Mouse (Mus musculus): Measurements from ENCODE around the gene Gm7138.

DNA sequence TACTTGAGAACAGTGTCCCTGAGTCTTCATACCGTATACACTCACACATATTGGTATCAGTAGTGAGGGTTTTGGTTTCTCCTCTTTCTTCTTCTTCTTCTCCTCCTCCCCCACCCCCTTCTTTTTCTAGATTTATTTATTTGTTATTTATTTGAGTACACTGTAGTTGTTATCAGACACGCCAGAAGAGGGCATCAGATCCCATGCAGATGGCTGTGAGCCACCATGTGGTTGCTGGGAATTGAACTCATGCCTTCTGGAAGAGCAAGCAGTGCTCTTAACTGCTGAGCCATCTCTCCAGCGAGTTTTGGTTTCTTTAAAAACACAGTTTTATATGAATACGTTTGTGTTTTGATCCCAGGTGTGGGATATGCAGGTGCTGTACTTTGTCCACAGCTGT lies 48.5 kb downstream of the Gm7138 start:
- TF ChIP-seq POLR2A (IDR thresholded peaks at IDR 0.05; ENCODE audit: insufficient read length, low read depth): no peak
- TF ChIP-seq MAX (IDR thresholded peaks at IDR 0.05; ENCODE audit: low read depth): no peak
- no peak for TF ChIP-seq TCF3 (IDR thresholded peaks at IDR 0.05; ENCODE audit: insufficient read length, low read depth)
- no peak for TF ChIP-seq TCF12 (IDR thresholded peaks at IDR 0.05; ENCODE audit: insufficient read depth, poor library complexity, severe bottlenecking)
- TF ChIP-seq MYOD1 (IDR thresholded peaks at IDR 0.05; ENCODE audit: control insufficient read depth in 1 of 3, insufficient read length in 2 of 3, low read depth in 2 of 3): no peak
- no peak for TF ChIP-seq POLR2AphosphoS2 (IDR thresholded peaks at IDR 0.05; ENCODE audit: insufficient read length, low read depth)
- TF ChIP-seq MYOG (IDR thresholded peaks at IDR 0.05; ENCODE audit: control insufficient read depth in 1 of 3, insufficient read depth in 1 of 3, insufficient read length in 2 of 3, low read depth in 2 of 3): no peak
- TF ChIP-seq USF1 (IDR thresholded peaks at IDR 0.05; ENCODE audit: low read depth): no peak
- no peak for TF ChIP-seq SRF (IDR thresholded peaks at IDR 0.05; ENCODE audit: control insufficient read depth, insufficient read length, low read depth)
- TF ChIP-seq CEBPB (IDR thresholded peaks at IDR 0.05; ENCODE audit: insufficient read depth, poor library complexity, severe bottlenecking): no peak
